Mouse (Mus musculus) right cerebral cortex, adult 2 months (tissue): Measurements from ENCODE around the gene Nphs2.
"Not testable (repeated sequence)": the region's sequence is repeated elsewhere in the genome, so short reads cannot be mapped to it uniquely, and the experiment has no call there.

Source experiments
- DNase-seq, 2 experiments: peaks; one replicate each; pipeline ENCODE4 v3.0.0; 2021 to 2022; ENCODE audit warnings: low spot score in 2 of 2

Nphs2 gene

GRCm38 (mm10) chr1:156310630-156311029 is at the start of gene Nphs2:
Nphs2 (plus strand) TSS chr1:156310727.
- no peak for DNase-seq

- DNase-seq = peak; percentile 69 to 75
Measured at GRCm38 (mm10) chr1:156263352-156263751, 47.2 kb upstream of the Nphs2 start.

DNA sequence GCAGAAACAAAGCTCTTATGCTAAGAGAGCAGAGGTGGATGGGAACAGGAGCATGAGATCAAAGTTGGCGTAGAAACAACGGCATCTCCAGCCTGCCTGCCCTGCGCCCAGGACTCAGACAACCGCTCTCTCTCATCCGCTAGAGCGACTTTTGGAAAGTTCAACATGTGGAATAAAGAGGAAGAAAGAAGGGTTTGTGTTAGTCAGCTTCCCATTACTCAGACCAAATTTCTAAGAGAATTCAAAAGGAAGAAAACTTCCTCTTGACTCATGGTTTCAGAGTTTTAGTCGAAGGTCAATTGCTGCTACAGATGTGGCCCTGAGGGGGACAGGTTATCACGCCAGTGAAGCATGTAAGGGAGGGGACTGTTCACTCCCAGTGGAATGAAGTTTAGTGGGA is 46.6 kb upstream of the Nphs2 start:
- no peak for DNase-seq

GRCm38 (mm10) chr1:156268546-156268945 is 42.0 kb upstream of the Nphs2 start:
- DNase-seq = not testable (repeated sequence)

DNA sequence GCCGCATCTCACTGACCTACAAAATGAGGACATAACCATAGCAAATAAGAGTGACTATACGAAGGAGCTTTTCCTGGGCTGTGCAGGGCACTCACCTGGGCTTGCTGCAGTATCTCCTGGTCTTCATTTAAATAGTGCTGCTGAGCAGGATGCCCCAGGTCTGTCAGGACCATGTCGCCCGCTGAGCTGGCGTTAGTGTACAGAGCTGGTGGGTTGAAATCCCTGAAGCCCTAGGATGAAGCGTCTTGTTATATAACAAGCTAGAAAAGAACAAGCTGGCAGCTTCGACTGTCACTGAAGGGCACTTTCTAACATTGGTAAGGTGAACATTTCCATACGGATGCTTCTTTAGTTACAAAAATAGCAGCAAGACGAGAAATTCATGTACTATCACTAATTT is 40.1 kb upstream of the Nphs2 start:
- DNase-seq = no peak

DNA sequence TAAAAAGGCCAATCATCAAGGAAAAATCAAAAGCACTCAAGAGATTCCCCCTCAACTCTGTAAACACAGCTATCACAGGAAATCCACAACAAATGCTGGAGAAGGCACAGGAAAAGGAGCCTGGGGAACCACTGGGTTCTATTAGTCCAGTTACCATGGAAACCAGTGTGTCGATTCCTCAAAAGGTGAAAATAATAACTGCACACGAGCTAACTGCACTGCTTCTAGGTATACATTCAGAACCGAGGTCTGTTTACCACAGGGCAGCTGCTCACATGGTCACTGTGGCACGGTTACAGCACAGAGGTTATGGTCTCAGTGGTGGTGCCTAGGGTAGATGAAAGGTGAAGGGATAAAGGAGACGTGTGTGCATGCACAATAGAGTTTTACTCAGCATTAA is 38.9 kb upstream of the Nphs2 start:
- DNase-seq = no peak

DNA sequence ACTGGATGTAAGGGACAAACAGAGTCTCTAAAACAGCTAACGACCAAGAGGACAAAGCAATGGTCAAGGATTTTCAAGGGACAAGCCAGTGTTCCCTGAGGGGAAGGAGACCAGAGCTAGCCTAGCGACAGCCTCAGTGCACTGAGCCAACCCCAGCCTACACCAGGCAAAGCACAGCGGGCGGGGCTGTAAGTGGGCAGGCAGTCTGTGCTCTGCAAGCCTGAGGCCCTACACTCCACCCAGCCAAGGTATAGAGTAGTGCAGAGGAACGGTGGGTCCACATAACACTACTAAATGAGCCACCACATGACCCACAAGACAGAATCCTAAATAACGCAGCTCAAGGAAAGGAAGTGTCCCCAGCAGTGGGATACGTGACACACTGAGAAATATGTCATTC is 36.9 kb upstream of the Nphs2 start:
- DNase-seq = no peak

DNA sequence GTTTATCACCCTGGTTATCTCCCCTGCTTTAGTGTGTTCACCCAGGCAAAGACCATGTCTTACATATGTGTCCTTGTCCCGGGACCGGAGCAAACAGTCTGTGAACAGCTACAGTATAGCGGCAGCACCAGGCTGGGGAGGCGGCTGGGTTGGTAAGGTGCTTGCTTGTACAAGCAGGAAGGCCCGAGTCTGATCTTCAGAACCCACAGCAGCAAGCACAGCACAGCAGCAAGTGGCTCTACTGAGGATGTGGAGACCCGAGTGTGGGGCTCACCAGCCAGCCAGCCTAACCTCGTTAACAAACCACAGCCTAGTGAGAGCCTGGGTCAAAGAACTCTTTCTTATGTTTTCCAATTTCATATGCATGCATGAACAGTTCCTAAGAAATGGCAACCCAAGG is 30.4 kb upstream of the Nphs2 start:
- no peak for DNase-seq

DNA sequence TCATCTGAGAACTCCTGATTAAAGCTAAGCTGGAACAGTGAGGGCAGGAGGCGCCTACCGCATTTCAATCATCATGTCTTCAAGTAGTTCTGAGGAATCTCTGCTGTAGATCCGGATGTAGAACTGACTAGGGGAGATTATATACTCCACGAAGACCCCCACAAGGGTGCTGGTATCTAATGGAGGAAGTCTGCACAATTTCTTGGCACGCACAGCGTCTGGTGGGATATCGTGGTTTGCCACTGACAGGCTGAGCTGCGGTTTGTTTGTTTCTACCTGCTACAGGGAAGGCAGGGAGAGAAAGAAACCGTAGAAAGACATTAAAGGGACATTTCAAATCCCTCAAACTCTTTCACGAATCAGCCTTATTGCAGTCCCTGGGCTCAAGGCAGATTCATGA is 26.3 kb upstream of the Nphs2 start:
- DNase-seq = no peak

DNA sequence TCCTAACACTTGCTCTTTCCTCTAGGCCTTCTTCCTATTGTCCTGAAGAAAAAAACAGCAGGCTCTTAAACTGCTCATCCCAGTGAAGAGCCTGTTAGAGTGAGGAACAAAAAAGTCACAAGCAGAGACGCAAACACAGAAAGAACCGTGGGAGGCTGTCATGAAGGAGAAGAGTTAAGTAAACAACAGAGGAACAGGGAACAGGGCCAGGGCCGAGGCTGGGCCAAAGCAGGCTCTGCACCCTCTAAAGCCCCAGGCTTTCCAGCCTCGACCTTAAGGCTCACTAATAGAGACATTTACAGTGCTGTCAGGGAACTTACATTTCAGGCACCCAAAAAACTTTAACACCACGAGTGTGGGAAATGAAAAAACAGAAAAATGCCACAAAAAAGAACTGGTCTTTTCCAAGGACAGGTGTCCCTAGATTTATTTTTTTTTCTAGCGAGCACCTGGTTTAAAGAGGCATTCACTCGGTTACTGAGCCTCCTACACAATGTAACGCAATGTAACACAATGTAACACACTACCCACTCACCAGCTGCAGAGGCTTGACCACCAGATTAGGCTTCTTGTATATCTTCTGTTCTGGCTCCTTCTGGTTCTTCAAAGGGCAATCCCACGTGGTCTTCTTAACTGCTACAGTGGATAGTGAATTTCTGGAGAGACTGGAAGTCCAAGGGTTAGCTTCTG is 25.5 kb upstream of the Nphs2 start:
- peak; percentile 60 to 70 for DNase-seq

GRCm38 (mm10) chr1:156285541-156285896 is 25.0 kb upstream of the Nphs2 start:
- DNase-seq = no peak

DNA sequence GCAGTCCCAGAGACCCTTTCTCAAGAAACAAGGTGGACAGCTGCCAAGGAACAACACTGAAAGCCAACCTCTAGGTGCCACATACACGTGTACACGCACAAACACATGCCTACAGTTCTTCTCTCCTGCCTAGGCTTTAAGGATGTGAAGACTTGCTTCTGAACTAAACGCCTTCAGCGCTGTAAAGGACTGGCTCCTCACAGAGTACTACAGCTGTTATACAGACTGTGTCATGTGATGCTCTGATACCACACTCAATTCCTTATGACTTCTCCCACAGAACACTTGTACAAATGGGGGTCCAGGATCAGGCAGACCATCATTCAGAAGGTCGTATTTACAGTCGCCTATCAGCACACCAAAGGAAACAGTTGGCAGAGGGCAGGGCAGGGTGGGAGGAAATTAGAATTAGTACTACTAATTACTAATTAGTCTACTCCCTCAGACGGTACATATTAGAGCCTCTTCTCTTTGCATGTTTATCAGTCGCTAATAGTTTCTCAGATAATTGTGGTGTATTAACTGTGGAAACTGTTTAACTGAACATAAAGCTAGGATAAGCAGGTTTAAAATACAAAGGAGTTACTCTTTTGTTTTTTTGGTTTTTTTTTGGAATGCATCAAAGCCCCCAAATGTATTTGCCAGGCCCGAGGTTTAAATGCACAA is 21.8 kb upstream of the Nphs2 start:
- no peak for DNase-seq

GRCm38 (mm10) chr1:156289222-156289587 is 21.3 kb upstream of the Nphs2 start:
- DNase-seq = not testable (repeated sequence)

- no peak for DNase-seq
Measured at GRCm38 (mm10) chr1:156290016-156290415, 20.5 kb upstream of the Nphs2 start.

DNA sequence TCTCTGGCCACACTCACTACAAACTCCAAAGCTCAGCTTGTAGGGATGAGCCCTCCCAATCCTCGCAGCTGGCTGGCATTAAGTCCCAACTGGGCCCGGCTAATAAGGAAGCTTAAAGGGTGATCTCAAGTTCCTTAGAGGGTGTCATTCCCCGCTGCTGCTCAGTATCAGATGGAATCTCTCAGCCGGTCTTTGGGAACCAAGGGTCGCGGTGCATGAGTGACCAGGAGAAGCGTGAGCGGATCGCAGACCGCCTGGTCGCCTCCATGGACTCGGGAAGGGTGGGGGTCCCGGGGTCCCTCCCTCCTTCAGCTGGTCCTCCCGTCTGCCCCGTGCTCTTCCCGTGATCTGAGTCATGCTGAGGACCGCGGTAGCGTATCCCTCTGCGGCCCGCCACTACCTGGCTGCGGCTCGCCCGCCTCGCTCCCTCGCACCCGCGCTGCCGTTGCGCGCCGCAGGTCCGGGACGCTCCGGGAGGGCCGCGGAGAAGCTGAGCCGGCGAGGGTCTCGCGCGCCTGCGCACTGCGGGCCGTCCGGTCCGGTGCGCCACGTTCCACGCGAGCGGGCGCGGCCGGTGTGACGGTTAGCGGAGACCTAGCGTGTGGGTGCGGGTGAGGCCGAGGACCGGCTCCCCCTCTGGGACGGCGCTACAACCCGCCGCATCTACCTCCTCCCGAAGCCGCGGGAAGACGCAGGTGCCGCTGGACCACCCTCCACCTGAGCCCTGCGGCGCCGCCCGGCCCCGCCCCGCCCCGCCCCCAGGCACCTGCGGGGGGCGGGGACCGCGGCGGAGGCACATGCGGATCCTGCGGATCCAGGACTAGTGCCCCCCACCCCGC is 7.4 kb upstream of the Nphs2 start, which contains the start of gene Tdrd5:
Gene Tdrd5, minus strand, starts transcription at position 754 of the 839 bp plus-strand sequence.
- peak; percentile 37 to 49 for DNase-seq

- DNase-seq = no peak
Measured at GRCm38 (mm10) chr1:156308595-156308994, 1.9 kb upstream of the Nphs2 start.

GRCm38 (mm10) chr1:156323126-156323525 is 12.6 kb downstream of the Nphs2 start:
- DNase-seq = no peak

GRCm38 (mm10) chr1:156340847-156341246 is 30.3 kb downstream of the Nphs2 start:
- no peak for DNase-seq

DNA sequence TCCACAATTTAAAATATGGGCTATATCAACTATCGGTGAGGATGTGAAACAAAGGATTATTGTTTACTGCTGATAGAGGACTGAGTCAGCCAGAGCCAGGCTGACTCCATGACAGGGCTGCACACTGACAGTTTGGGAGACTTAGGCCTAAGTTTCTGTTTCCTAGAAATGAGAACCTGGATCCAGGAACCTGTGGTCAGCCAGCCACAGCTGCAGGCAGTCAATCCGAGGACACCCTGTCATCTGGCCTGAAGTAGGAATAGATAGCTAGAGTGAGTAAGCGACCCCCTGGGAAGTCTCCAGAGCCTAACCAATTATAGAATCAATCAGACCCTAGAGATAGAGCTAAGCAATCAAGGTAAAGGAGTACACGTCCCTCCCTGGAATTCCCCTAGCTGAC is 33.9 kb downstream of the Nphs2 start:
- no peak for DNase-seq

DNA sequence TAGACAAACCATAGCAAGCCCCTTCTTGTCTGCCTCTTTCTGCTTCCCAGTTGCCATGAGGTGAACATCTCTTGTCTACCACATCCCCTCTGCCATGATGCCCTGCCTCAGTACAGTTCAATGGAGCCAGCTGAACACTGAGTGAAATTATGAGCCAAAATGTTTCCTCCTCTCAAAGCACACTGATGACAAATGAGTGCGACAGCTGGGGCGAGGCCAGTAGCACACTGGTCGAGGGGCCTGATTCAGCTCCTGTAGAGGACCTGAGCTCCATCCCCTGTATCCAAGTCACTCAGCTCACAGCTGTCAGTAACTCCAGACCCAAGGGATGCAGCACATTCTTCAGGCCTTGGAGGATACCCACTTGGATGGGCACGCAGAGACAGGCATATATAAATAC is 35.1 kb downstream of the Nphs2 start:
- DNase-seq = no peak

GRCm38 (mm10) chr1:156349031-156349430 is 38.5 kb downstream of the Nphs2 start:
- DNase-seq = peak in 1 of 2 experiments; percentile 3

- DNase-seq = no peak
Measured at GRCm38 (mm10) chr1:156350441-156350840, 39.9 kb downstream of the Nphs2 start.

GRCm38 (mm10) chr1:156352466-156352865 is 41.9 kb downstream of the Nphs2 start:
- no peak for DNase-seq
